Mouse (Mus musculus) kidney, embryonic 16.5 days (tissue): Measurements from ENCODE around the gene Siglecf. TPM values are rescaled to one million over a fixed set of nuclear protein-coding genes. Genes with fewer than 3 reads are reported as not detected.

Source experiments
- ATAC-seq: fragments of 200-750 bp; cut with Nextera tagmentation; 2 replicates; pipeline ENCODE4 v1.8.0; 2017; ENCODE audit warnings: moderate TSS enrichment; ENCODE audit not compliant: low FRiP score, low TSS enrichment
- H3K27ac ChIP-seq: fragments of 300-500 bp; sonication (generic); 2 replicates; pipeline ENCODE4 v1.5.1; 2014; ENCODE audit warnings: low read length
- H3K27me3 ChIP-seq: fragments of 300-500 bp; sonication (generic); 2 replicates; pipeline ENCODE4 v1.6.1; 2014; ENCODE audit warnings: low read length, control low read depth, mixed read lengths; ENCODE audit not compliant: insufficient read depth
- H3K36me3 ChIP-seq: fragments of 300-500 bp; sonication (generic); 2 replicates; pipeline ENCODE4 v1.6.1; 2014; ENCODE audit warnings: low read length, control low read depth, mixed read lengths; ENCODE audit not compliant: insufficient read depth
- H3K4me1 ChIP-seq: fragments of 300-500 bp; sonication (generic); 2 replicates; pipeline ENCODE4 v1.6.1; 2014; ENCODE audit warnings: low read length, control low read depth, mixed read lengths; ENCODE audit not compliant: insufficient read depth
- H3K4me2 ChIP-seq: fragments of 300-500 bp; sonication (generic); replicated peaks from 2 replicates; pipeline ENCODE4 v1.6.1; 2014; ENCODE audit warnings: low read depth, low read length
- H3K4me3 ChIP-seq: fragments of 300-500 bp; sonication (generic); 2 replicates; pipeline ENCODE4 v1.5.1; 2014; ENCODE audit warnings: mild to moderate bottlenecking, low read length
- H3K9ac ChIP-seq: fragments of 300-500 bp; sonication (generic); replicated peaks from 2 replicates; pipeline ENCODE4 v1.6.1; 2014; ENCODE audit warnings: low read length
- H3K9me3 ChIP-seq: fragments of 300-500 bp; sonication (generic); 2 replicates; pipeline ENCODE4 v1.6.1; 2016; ENCODE audit warnings: low read length, control low read depth
- WGBS: fragments of 180-500 bp; shearing (Covaris S2); extraction: QIAGEN DNeasy Blood & Tissue Kit; methylation state at CpG from one replicate; pipeline ENCODE4 v1.1.7; 2014; 5-methylcytosine and 5-hydroxymethylcytosine counted together
- polyA plus RNA-seq: library from polyadenylated mRNA; unstranded; fragments of >200 nt; fragmentation: Nextera tagmentation; extraction: Ambion mirVana; gene quantifications from 2 replicates; pipeline ENCODE4 v1.2.1, GENCODE M21; 2015

Gene Siglecf
- polyA plus RNA-seq, 1 experiment from 2014 or later = not detected

DNA sequence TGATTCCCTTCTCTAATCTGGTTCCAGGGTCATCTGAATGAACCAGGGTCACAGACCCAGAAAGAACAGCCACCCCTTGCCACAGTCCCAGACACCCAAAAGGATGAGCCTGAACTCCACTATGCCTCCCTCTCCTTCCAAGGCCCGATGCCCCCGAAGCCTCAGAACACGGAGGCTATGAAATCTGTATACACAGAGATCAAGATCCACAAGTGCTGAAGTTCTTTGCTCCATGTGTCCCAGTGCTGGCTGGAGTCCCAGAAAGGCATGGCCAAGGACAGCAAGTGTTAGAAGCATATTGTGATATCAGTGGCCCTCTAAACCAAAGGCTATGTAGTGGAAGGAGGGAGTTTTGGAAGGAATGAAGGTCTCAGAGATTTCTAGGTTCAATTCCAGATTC, 7.4 kb downstream of the Siglecf start:
- no peak for ATAC-seq
- H3K9me3 ChIP-seq = no peaks in the 10 kb centered on the region
- H3K4me3 ChIP-seq = no peak overlapping the region
- no peak overlapping the region for H3K9ac ChIP-seq
- no peaks in the 10 kb centered on the region for H3K27me3 ChIP-seq
- WGBS = 89% methylated on average over 3 of the region's 3 CpGs
- H3K4me2 ChIP-seq = no peak overlapping the region
- H3K27ac ChIP-seq = no peak overlapping the region
- no peaks in the 10 kb centered on the region for H3K36me3 ChIP-seq
- H3K4me1 ChIP-seq = no peaks in the 10 kb centered on the region

DNA sequence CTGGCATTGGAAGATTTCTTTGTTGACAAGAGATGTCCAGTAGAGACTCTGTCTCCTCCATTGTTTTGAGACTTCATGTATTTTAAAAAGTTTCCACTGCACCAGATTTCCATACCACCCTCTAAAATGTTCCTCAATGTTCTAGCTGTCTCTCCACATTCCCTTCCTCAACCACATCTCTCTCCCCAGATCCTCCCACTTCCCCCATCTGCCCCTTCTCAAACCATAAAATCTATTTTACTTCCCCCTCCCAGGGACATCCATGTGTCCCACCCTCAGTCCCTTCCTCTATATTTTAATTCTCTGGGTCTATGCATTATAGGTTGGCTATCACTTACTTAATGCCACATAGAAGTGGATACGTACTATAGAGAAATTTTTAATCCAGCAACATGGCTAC, 10.3 kb downstream of the Siglecf start:
- H3K9me3 ChIP-seq = no peaks in the 10 kb centered on the region
- 90% methylated on average over 1 of the region's 1 CpGs for WGBS
- H3K36me3 ChIP-seq = no peaks in the 10 kb centered on the region
- H3K9ac ChIP-seq = no peak overlapping the region
- no peak overlapping the region for H3K4me2 ChIP-seq
- H3K27me3 ChIP-seq = no peaks in the 10 kb centered on the region
- no peak overlapping the region for H3K4me3 ChIP-seq
- no peak overlapping the region for H3K27ac ChIP-seq
- no peaks in the 10 kb centered on the region for H3K4me1 ChIP-seq
- no peak for ATAC-seq

DNA sequence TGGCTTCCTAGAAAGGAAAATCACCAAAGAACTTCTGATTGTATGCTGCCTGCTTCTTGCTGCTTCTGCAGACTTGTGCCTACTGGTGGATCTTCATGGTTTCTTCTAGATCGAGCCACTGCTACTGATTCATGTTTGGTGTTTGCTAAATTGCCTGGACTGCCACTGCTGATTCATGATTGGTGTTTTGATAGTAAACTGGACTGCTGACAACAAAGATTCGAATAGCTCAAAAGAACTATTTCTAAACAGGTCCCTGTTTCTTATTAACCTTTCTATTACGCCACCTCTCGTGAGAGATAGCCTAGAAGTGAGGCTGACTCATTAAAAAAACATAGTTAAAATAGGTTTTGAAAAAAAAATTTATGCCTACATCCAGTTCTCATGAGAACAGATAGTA, 10.9 kb downstream of the Siglecf start:
- Histone ChIP-seq H3K27ac (no peak overlapping the region), H3K9me3 (no peaks in the 10 kb centered on the region), H3K4me2 (no peak overlapping the region), H3K9ac (no peak overlapping the region), H3K4me1 (no peaks in the 10 kb centered on the region), H3K4me3 (no peak overlapping the region), H3K27me3 (no peaks in the 10 kb centered on the region), H3K36me3 (no peaks in the 10 kb centered on the region)
- no peak for ATAC-seq
- 63% methylated on average over 4 of the region's 4 CpGs for WGBS

DNA sequence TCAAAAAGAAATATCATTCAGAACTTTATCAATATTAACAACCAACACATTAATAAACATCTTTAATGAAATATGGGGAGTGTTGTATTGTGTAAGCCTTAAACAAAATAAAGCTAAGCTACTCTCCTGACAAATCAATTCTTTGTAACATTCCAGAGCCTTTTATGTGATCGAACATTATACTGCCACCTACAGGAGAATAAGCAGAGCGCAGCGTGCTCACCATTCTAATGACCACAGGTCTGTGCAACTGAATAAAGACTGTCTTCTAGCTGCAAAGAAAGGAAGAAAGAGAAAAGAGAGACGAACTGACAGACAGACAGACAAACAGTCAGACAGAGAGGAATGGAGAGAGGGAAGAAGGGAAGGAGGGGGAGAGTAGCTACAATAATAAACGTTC, 27.1 kb downstream of the Siglecf start:
- no peak overlapping the region for H3K4me2 ChIP-seq
- ATAC-seq = no peak
- no peak overlapping the region for H3K9ac ChIP-seq
- H3K4me1 ChIP-seq = no peaks in the 10 kb centered on the region
- no peaks in the 10 kb centered on the region for H3K9me3 ChIP-seq
- WGBS = 15% methylated on average over 5 of the region's 5 CpGs
- H3K36me3 ChIP-seq = no peaks in the 10 kb centered on the region
- H3K27me3 ChIP-seq = no peaks in the 10 kb centered on the region
- H3K27ac ChIP-seq = no peak overlapping the region
- no peak overlapping the region for H3K4me3 ChIP-seq

DNA sequence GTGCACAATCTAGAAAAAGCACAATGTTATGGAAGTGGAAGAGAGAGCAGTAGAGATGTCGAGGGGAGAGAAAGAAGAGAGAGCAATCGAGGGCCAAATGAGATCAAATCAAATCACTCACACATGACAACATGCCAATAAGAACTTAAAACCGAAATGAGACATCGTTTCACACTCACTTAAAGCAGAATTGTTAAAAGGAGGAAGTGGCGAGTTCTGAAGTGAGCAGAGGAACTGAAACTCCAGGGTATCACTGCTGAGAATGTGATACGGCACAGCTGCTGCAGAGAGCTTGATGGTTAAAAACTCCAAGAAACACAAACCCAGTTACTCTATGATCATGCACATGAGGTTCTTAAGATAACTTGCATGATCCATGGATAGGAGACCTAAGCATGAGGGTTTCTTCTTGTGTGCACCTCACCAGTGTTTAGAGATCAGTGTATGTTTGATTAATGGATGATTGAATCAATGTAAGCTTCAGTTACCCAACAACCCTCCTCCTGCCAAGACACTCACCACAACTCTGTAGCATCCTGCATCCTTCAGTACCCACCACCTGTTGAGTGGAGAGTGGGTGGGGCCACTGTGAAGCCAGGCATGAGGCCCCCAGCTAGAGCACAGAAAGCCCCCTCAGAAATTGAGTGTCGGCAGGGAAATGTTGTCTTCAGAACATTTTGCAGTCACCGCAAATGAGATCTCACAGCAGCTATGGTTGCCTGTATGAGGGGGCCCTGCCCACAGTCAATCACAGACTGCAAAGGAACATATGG, 41.4 kb downstream of the Siglecf start:
- Histone ChIP-seq H3K27ac (no peak overlapping the region), H3K36me3 (no peaks in the 10 kb centered on the region), H3K4me1 (no peaks in the 10 kb centered on the region), H3K4me3 (no peak overlapping the region), H3K9ac (no peak overlapping the region), H3K27me3 (no peaks in the 10 kb centered on the region), H3K4me2 (no peak overlapping the region), H3K9me3 (no peaks in the 10 kb centered on the region)
- no peak for ATAC-seq
- WGBS = 75% methylated on average over 8 of the region's 8 CpGs

DNA sequence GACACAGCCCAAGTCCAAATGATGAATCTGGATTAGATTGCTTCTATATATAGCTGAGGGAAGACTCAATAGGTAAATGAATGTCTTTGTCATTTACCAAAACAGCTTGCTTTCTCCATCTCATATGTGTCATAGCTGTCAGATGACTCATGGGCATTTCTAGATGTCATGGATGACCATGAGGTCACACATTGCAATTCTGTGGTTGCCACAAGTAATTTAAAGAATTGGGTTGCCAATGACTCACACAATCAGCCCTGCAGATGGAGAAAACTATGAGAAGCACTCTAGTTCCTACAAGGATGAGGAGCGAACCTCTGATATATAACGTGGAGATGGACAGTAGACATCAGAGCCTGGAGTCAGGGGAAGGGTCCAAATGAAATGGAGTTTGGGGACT, 48.4 kb downstream of the Siglecf start:
- H3K9me3 ChIP-seq = 0 out of 2 replicates have a peak, but pooled peaks cover 4% of the 10 kb centered on the region
- ATAC-seq = no peak
- 83% methylated on average over 2 of the region's 2 CpGs for WGBS
- H3K4me3 ChIP-seq = no peak overlapping the region
- H3K36me3 ChIP-seq = no peaks in the 10 kb centered on the region
- no peak overlapping the region for H3K9ac ChIP-seq
- no peak overlapping the region for H3K4me2 ChIP-seq
- no peak overlapping the region for H3K27ac ChIP-seq
- H3K4me1 ChIP-seq = no peaks in the 10 kb centered on the region
- H3K27me3 ChIP-seq = no peaks in the 10 kb centered on the region

DNA sequence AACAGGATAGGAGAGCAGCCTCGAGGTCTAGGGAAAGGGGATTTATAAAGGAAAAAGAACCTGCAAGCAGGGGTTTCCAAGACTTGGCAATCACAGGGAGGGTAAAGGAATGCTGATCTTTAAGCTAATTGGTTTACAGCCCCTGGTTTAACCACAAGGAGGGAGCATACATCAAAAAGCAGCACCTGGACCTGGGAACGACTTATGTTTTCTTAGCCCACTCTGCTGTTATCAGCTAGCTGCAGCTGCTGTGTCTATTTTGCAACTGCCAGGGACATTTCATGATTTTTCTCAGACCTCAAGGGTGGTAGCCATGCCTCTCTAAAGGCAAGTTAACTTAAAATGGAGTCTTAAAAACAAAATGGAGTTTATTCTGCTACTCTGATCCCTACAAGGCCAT, 51.6 kb downstream of the Siglecf start:
- no peak for ATAC-seq

DNA sequence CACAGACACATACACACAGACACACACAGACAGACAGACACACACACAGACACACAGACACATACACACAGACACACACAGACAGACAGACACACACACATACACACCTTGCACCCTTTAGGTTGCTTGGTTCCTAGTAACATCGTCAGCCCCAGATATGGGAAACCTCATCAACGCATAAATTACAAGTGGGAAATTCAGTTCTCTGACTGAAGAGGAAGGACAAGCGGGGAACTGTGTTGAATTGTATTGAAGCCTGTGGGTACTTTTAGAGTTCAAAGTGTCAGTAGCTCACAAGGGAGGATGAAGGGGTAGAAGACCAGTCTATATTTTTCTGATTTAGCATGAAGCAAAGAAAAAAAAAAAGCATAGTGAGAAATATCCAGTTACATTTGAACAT, 56.4 kb downstream of the Siglecf start:
- ATAC-seq = no peak
- Histone ChIP-seq H3K4me1 (no peaks in the 10 kb centered on the region), H3K27ac (no peak overlapping the region), H3K27me3 (no peaks in the 10 kb centered on the region), H3K36me3 (no peaks in the 10 kb centered on the region), H3K9me3 (no peaks in the 10 kb centered on the region), H3K4me3 (no peak overlapping the region), H3K4me2 (no peak overlapping the region), H3K9ac (no peak overlapping the region)
- 76% methylated on average over 3 of the region's 3 CpGs for WGBS

More for the DNA sequence above, 51.6 kb downstream of the Siglecf start:
- no peak overlapping the region for H3K4me3 ChIP-seq
- no peaks in the 10 kb centered on the region for H3K4me1 ChIP-seq
- WGBS = 10% methylated on average over 2 of the region's 2 CpGs
- no peak overlapping the region for H3K9ac ChIP-seq
- no peaks in the 10 kb centered on the region for H3K27me3 ChIP-seq
- no peak overlapping the region for H3K4me2 ChIP-seq
- H3K36me3 ChIP-seq = no peaks in the 10 kb centered on the region
- 0 out of 2 replicates have a peak, but pooled peaks cover 4% of the 10 kb centered on the region for H3K9me3 ChIP-seq
- no peak overlapping the region for H3K27ac ChIP-seq

DNA sequence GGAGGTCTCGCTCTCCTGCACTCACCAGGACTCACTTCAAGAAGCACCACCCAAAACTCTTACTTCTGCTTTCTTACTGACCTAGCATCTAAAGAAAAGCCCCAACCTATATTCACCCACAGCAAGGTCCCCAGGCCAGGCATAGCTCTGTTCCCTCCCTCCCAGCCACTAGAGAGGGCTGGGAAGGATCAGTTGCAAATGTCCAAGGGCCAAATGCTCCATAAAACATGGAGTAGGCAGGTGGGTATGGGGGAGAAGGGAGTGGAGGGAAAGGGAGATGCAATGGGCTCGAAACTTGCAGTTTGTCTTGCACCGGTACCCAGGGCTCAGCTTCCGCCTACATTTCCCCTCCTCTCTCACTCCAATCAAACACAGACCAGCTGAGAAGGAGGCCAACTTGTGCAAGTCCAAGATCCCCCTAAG, 57.0 kb downstream of the Siglecf start, which contains the start of gene Siglecg:
Siglecg (plus strand) TSS at position 74 of the 423 bp plus-strand sequence.
- Histone ChIP-seq H3K9ac (no peak within 1 kb of the TSS), H3K4me2 (no peak within 1 kb of the TSS), H3K36me3 (no peaks in the 10 kb centered on the region), H3K27me3 (no peaks in the 10 kb centered on the region), H3K9me3 (no peaks in the 10 kb centered on the region), H3K4me1 (no peaks in the 10 kb centered on the region), H3K4me3 (no peak within 1 kb of the TSS), H3K27ac (no peak within 1 kb of the TSS)
- 42% methylated on average over 4 of the region's 4 CpGs for WGBS
- ATAC-seq = peak; percentile 62

DNA sequence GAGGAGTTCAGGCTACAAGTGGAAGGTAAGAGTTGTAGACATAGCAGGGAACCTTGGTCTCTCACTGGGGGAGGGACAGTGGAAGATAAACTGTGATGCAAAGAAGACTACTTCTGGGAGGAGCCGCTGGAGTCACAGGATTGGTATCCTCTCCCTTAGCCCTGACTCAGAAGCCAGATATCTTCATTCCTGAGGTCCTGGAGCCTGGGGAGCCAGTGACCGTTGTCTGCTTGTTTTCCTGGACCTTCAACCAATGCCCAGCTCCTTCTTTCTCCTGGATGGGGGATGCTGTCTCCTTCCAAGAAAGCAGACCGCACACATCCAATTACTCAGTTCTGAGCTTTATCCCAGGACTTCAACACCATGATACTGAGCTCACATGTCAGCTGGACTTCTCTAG, 57.9 kb downstream of the Siglecf start:
- no peak overlapping the region for H3K27ac ChIP-seq

More for the DNA sequence above, 57.9 kb downstream of the Siglecf start:
- Histone ChIP-seq H3K27me3 (no peaks in the 10 kb centered on the region), H3K9ac (no peak overlapping the region), H3K4me3 (no peak overlapping the region), H3K36me3 (no peaks in the 10 kb centered on the region), H3K9me3 (no peaks in the 10 kb centered on the region), H3K4me1 (no peaks in the 10 kb centered on the region), H3K4me2 (no peak overlapping the region)
- no peak for ATAC-seq
- 80% methylated on average over 3 of the region's 3 CpGs for WGBS
